Mouse (Mus musculus) embryo, embryonic 10 days (tissue): Measurements from ENCODE around the gene Vpreb2.
"Not testable (repeated sequence)": the region's sequence is repeated elsewhere in the genome, so short reads cannot be mapped to it uniquely, and the experiment has no call there.

Source experiments
- DNase-seq: peaks from one replicate; pipeline ENCODE4 v3.0.0-alpha.2; 2015; ENCODE audit warnings: low spot score

The Vpreb2 gene

DNA sequence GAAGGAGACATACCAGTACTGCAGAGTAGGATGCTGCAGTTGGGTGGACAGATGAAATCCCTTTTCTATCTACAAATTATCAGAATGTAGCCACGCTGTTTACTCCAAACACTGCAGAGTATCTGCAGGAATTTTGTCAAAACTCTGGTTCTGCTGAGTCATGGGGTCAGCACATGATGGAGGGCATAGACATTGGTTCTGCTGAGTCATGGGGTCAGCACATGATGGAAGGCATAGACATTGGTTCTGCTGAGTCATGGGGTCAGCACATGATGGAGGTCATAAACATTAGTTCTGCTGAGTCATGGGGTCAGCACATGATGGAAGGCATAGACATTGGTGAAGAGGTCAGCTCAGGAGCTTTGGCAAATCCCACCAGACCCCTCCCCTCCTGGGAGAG, 7.5 kb downstream of the Vpreb2 start:
- DNase-seq: no peak

- not testable (repeated sequence) for DNase-seq
Measured at GRCm38 (mm10) chr16:17992321-17992720, 12.1 kb downstream of the Vpreb2 start.

DNA sequence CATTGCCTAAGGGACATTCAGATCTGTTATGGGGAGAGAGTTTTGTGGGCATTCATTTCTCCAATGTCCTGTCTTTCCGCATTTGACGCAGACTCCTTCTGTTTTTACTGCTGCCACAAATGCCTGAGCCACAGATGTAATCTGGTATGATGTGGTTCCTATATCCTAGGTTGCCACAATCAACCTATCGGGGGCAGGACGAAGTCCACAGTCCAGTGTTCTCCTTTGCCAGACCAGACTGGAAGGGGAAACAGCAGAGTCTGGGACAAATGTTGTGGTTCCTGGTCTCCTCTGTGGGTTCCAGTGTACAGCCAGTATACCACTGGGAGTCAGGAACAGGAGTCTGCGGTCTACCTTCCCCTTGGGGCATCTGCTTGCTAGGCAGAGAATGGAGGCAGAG, 19.4 kb downstream of the Vpreb2 start:
- no peak for DNase-seq

- no peak for DNase-seq
Measured at GRCm38 (mm10) chr16:18004589-18004988, 24.4 kb downstream of the Vpreb2 start.

DNA sequence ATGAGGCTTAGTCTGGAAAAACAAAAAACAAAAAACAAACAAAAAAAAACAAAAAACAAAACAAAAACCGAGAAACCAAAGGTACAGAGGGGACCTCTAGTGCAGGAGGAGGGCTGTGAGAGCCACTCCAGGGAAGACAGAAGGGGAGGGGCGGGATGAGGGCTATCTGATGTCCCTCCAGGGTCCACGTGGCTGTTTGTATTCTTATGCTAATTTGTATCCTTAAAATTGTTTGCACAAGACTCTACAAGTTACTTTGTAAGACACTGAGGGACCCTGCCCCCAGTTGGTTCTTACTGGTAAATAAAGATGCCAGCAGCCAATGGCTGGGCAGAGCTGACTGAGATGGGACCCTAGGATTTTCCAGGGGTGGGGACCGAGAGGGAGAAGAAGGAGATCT, 26.9 kb downstream of the Vpreb2 start:
- DNase-seq: no peak

GRCm38 (mm10) chr16:18011101-18011500, 30.9 kb downstream of the Vpreb2 start:
- no peak for DNase-seq

- not testable (repeated sequence) for DNase-seq
Measured at GRCm38 (mm10) chr16:18016482-18016881, 36.3 kb downstream of the Vpreb2 start.

- DNase-seq: no peak
Measured at GRCm38 (mm10) chr16:18022780-18023557, 42.7 kb downstream of the Vpreb2 start.

- no peak for DNase-seq
Measured at GRCm38 (mm10) chr16:18027371-18027770, 47.1 kb downstream of the Vpreb2 start.
